Mouse (Mus musculus) forebrain, embryonic 13.5 days (tissue): Measurements from ENCODE around the gene Ip6k1. TPM values are rescaled to one million over a fixed set of nuclear protein-coding genes. Genes with fewer than 3 reads are reported as not detected.

Source experiments
- ATAC-seq: fragments of 200-750 bp; cut with Nextera tagmentation; 2 replicates; pipeline ENCODE4 v1.8.0; 2017
- H3K27ac ChIP-seq: fragments of 300-500 bp; sonication (generic); 2 replicates; pipeline ENCODE4 v1.5.1; 2015; ENCODE audit warnings: inconsistent platforms, mild to moderate bottlenecking, moderate library complexity
- H3K27me3 ChIP-seq: fragments of 300-500 bp; sonication (generic); 2 replicates; pipeline ENCODE4 v1.6.1; 2015; ENCODE audit warnings: mild to moderate bottlenecking, inconsistent platforms
- H3K36me3 ChIP-seq: fragments of 300-500 bp; sonication (generic); 2 replicates; pipeline ENCODE4 v1.6.1; 2015; ENCODE audit warnings: mild to moderate bottlenecking, inconsistent platforms; ENCODE audit not compliant: poor library complexity, severe bottlenecking
- H3K4me1 ChIP-seq: fragments of 300-500 bp; sonication (generic); 2 replicates; pipeline ENCODE4 v1.6.1; 2015; ENCODE audit warnings: inconsistent platforms
- H3K4me2 ChIP-seq: fragments of 300-500 bp; sonication (generic); 2 replicates; pipeline ENCODE4 v1.6.1; 2015; ENCODE audit warnings: inconsistent platforms, mild to moderate bottlenecking, moderate library complexity
- H3K4me3 ChIP-seq: fragments of 300-500 bp; sonication (generic); 2 replicates; pipeline ENCODE4 v1.5.1; 2015; ENCODE audit warnings: mild to moderate bottlenecking, inconsistent platforms
- H3K9ac ChIP-seq: fragments of 300-500 bp; sonication (generic); 2 replicates; pipeline ENCODE4 v1.6.1; 2015; ENCODE audit warnings: mild to moderate bottlenecking, inconsistent platforms
- H3K9me3 ChIP-seq: fragments of 300-500 bp; sonication (generic); replicated peaks from 2 replicates; pipeline ENCODE4 v1.6.1; 2016; ENCODE audit warnings: inconsistent platforms
- WGBS: fragments of 180-500 bp; shearing (Covaris S2); methylation state at CpG from one replicate; pipeline ENCODE4 v1.1.7; 2015; 5-methylcytosine and 5-hydroxymethylcytosine counted together
- polyA plus RNA-seq: library from polyadenylated mRNA; unstranded; fragments of >200 nt; fragmentation: Nextera tagmentation; extraction: Ambion mirVana; gene quantifications from 2 replicates; pipeline ENCODE4 v1.2.1, GENCODE M21; 2015

The Ip6k1 gene
- polyA plus RNA-seq, 1 experiment from 2014 or later = 73.6 TPM

DNA sequence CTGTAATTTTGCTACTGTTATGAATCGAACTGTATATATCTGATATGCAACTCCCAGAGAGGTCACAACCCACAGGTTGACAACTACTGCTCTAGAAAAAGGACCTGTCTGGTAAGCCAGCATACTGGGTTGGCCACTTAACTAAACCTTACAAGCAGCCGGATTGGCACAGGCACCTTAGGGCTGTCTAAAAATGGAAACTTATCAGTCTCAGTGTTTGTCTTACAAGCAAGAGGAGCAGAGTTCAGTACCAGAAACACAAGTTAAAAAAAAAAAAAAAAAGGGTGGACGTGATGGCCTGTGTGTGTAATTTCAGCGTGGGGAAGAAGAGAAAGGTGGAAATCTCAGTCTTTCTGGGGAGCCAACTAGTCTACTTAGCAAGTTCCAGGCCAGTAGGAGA lies 69.5 kb downstream of the Ip6k1 start:
- H3K36me3 ChIP-seq = peaks cover 44% of the 10 kb centered on the region
- 90% methylated on average over 4 of the region's 4 CpGs for WGBS
- ATAC-seq = no peak
- H3K4me2 ChIP-seq = no peak overlapping the region
- H3K27ac ChIP-seq = no peak overlapping the region
- H3K9me3 ChIP-seq = no peaks in the 10 kb centered on the region
- H3K9ac ChIP-seq = no peak overlapping the region
- no peaks in the 10 kb centered on the region for H3K27me3 ChIP-seq
- no peak overlapping the region for H3K4me3 ChIP-seq
- no peaks in the 10 kb centered on the region for H3K4me1 ChIP-seq

- H3K27ac ChIP-seq = no peak overlapping the region
- no peak overlapping the region for H3K4me2 ChIP-seq
- 0 out of 2 replicates have a peak overlapping the region, but pooled peaks have one; percentile 18 for H3K9ac ChIP-seq
- ATAC-seq = no peak
- H3K9me3 ChIP-seq = no peaks in the 10 kb centered on the region
- H3K4me1 ChIP-seq = no peaks in the 10 kb centered on the region
- 53% methylated on average over 9 of the region's 9 CpGs for WGBS
- no peak overlapping the region for H3K4me3 ChIP-seq
- peaks cover 39% of the 10 kb centered on the region for H3K36me3 ChIP-seq
- H3K27me3 ChIP-seq = no peaks in the 10 kb centered on the region
Measured at GRCm38 (mm10) chr9:108072481-108072924, 70.2 kb downstream of the Ip6k1 start.

DNA sequence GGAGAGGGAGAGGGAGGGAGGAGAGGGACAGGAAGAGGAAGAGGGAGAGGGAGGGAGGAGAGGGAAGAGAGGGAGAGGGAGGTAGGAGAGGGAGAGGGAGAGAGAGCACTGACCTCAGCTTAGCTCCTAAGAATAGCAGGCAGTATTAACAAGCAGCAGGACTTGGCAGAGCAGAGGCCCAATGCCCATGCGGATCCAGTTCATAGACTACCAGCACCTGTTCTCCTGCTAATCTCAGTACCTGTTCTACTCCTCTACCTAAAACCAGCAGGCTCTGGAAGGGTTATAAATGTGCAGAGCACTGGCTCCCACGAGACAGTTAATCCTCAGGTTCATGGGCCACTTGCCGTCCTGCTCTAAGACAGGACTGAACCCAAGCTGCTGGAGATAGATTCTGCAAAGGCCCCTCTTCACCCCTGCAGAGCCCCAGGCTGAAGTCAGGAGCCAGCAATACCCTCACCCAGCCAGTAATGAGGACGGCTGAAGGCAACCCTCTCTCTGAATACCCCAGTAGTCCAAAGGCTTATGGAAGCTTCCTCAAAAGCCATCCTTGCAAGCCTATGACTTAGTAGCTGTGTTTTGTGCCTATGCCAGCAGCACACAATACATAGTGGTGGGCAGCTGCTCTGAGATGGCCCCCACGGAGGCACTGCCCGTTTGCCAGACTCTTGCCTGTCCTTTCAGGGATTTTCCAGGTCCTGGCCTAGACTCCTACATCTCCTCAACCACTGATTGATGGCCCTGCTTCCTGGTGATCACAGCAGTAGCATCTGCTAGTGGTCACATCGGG lies 71.0 kb downstream of the Ip6k1 start:
- WGBS = 60% methylated on average over 7 of the region's 7 CpGs
- Histone ChIP-seq H3K9ac (0 out of 2 replicates have a peak overlapping the region, but pooled peaks have one; percentile 23), H3K4me3 (no peak overlapping the region), H3K4me2 (no peak overlapping the region), H3K36me3 (peaks cover 39% of the 10 kb centered on the region), H3K4me1 (peaks cover 7% of the 10 kb centered on the region), H3K27ac (no peak overlapping the region; the same call in 1 of the 2 replicates), H3K9me3 (no peaks in the 10 kb centered on the region), H3K27me3 (no peaks in the 10 kb centered on the region)
- no peak for ATAC-seq

- peaks cover 16% of the 10 kb centered on the region for H3K36me3 ChIP-seq
- peak within 1 kb of the TSS; percentile 92 for H3K4me2 ChIP-seq
- H3K27me3 ChIP-seq = peaks cover 39% of the 10 kb centered on the region
- H3K27ac ChIP-seq = no peak within 1 kb of the TSS
- no peak for ATAC-seq
- peaks cover 18% of the 10 kb centered on the region for H3K4me1 ChIP-seq
- H3K4me3 ChIP-seq = peak within 1 kb of the TSS; percentile 68
- H3K9ac ChIP-seq = peak within 1 kb of the TSS; percentile 87
- H3K9me3 ChIP-seq = no peaks in the 10 kb centered on the region
- 78% methylated on average over 5 of the region's 5 CpGs for WGBS
Measured at GRCm38 (mm10) chr9:108080168-108080567, 77.9 kb downstream of the Ip6k1 start, which contains the start of gene Mst1. TSS of gene Mst1 (plus strand) at chr9:108080436.

- Histone ChIP-seq H3K4me3 (no peak overlapping the region), H3K27me3 (peaks cover 39% of the 10 kb centered on the region), H3K9ac (no peak overlapping the region), H3K27ac (no peak overlapping the region), H3K4me2 (peak overlapping the region; percentile 27; the same call in 1 of the 2 replicates), H3K36me3 (peaks cover 40% of the 10 kb centered on the region), H3K9me3 (no peaks in the 10 kb centered on the region), H3K4me1 (peaks cover 18% of the 10 kb centered on the region)
- WGBS = 8% methylated on average over 19 of the region's 19 CpGs
- ATAC-seq = no peak
Measured at GRCm38 (mm10) chr9:108082549-108082948, 80.2 kb downstream of the Ip6k1 start.

GRCm38 (mm10) chr9:108082988-108083431 lies 80.7 kb downstream of the Ip6k1 start, which contains the start of gene Rnf123:
TSS of gene Rnf123 (minus strand) at chr9:108083346.
- Histone ChIP-seq H3K9me3 (no peaks in the 10 kb centered on the region), H3K4me2 (peak within 1 kb of the TSS; percentile 27; the same call in 1 of the 2 replicates), H3K27ac (no peak within 1 kb of the TSS), H3K4me1 (peaks cover 14% of the 10 kb centered on the region), H3K9ac (no peak within 1 kb of the TSS), H3K27me3 (peaks cover 39% of the 10 kb centered on the region), H3K4me3 (no peak within 1 kb of the TSS), H3K36me3 (peaks cover 44% of the 10 kb centered on the region)
- 32% methylated on average over 12 of the region's 12 CpGs for WGBS
- no peak for ATAC-seq

- 85% methylated on average over 6 of the region's 6 CpGs for WGBS
- H3K9me3 ChIP-seq = no peaks in the 10 kb centered on the region
- no peak for ATAC-seq
- H3K9ac ChIP-seq = no peak overlapping the region
- H3K4me2 ChIP-seq = no peak overlapping the region
- no peak overlapping the region for H3K27ac ChIP-seq
- H3K4me3 ChIP-seq = no peak overlapping the region
- peaks cover 9% of the 10 kb centered on the region for H3K4me1 ChIP-seq
- peaks cover 50% of the 10 kb centered on the region for H3K36me3 ChIP-seq
- H3K27me3 ChIP-seq = peaks cover 39% of the 10 kb centered on the region
Measured at GRCm38 (mm10) chr9:108083561-108083960, 81.3 kb downstream of the Ip6k1 start.

DNA sequence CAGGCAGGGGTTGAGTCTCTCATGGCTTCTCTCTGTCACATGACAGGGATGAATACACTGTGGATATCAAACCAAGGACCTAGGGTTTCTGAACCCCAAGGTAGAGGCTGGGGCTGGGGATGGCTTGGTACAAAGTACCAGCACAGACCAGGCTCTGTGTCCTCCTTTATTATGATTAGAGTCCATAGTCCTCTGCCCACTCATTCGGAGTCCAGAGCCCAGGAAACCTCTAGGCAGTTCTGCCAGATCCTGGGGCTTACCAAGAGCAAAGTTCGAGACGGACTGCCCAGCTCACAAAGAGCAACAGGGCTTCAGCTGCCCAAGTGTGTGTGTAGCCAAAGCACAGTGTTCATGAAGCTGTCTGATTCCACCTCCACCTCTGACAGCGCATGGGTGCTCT lies 83.0 kb downstream of the Ip6k1 start:
- no peak overlapping the region for H3K4me2 ChIP-seq
- H3K9ac ChIP-seq = no peak overlapping the region
- H3K4me1 ChIP-seq = no peaks in the 10 kb centered on the region; the same call in 1 of the 2 replicates
- peaks cover 67% of the 10 kb centered on the region for H3K36me3 ChIP-seq
- no peak for ATAC-seq
- peaks cover 39% of the 10 kb centered on the region for H3K27me3 ChIP-seq
- WGBS = 92% methylated on average over 4 of the region's 4 CpGs
- H3K4me3 ChIP-seq = no peak overlapping the region
- H3K9me3 ChIP-seq = no peaks in the 10 kb centered on the region
- H3K27ac ChIP-seq = no peak overlapping the region

DNA sequence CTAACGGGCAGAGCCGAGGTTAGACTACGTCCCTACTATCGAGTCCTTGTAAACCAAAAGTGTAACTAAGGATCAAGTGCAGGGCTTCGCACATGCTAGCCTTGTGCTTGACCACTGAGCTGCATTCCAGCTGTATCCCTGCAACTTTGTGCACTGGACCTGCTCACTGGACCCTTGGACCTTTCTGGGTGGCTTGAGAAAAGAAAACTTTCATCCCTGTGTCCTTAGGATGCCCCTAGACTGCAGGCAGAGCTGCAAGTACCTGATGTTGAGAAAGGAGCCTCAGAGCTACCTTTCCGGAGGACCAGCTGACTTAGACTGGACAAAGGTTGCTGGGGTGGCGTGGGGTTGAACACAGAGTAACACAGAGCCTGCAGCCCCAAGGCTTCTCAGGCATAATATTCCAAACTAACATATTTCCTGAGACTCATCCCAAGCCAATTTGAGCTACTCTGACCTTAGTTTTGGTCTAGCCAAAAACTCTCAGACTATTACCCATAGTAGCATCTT lies 88.4 kb downstream of the Ip6k1 start:
- no peak for ATAC-seq
- Histone ChIP-seq H3K9ac (no peak overlapping the region), H3K9me3 (no peaks in the 10 kb centered on the region), H3K4me1 (peaks cover 23% of the 10 kb centered on the region), H3K4me2 (no peak overlapping the region), H3K4me3 (no peak overlapping the region), H3K27me3 (no peaks in the 10 kb centered on the region), H3K36me3 (peaks cover 75% of the 10 kb centered on the region), H3K27ac (no peak overlapping the region)
- 98% methylated on average over 7 of the region's 7 CpGs for WGBS

DNA sequence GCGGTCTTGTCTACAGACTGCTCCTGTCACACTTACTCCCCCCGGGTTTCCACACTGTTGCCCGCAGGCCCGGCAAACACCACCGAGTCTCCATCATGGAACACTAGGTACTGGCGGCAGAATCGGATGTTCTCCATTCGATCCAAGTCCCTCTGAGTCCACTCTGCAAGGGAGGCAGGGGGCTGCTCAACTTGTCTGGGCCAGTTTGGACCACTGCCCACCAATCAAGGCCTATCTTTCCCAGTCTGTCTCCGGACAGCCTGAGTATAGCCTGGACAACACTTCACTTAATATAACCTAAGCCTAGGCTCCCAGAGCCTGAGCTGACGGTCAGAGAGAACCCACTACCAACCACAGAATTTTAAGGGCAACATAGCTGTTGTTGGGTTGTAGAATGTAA lies 91.3 kb downstream of the Ip6k1 start:
- peaks cover 25% of the 10 kb centered on the region for H3K4me1 ChIP-seq
- peak overlapping the region; percentile 98 for H3K4me2 ChIP-seq
- 74% methylated on average over 10 of the region's 10 CpGs for WGBS
- peak overlapping the region; percentile 55 for H3K27ac ChIP-seq
- no peak for ATAC-seq
- H3K27me3 ChIP-seq = no peaks in the 10 kb centered on the region
- peak overlapping the region; percentile 64 for H3K4me3 ChIP-seq
- H3K9me3 ChIP-seq = no peaks in the 10 kb centered on the region
- H3K9ac ChIP-seq = peak overlapping the region; percentile 77; the same call in 1 of the 2 replicates
- peaks cover 49% of the 10 kb centered on the region for H3K36me3 ChIP-seq

- WGBS = 2% methylated on average over 49 of the region's 52 CpGs
- peak; percentile 95 for ATAC-seq
- peak within 1 kb of the TSS; percentile 98 for H3K4me2 ChIP-seq
- H3K27me3 ChIP-seq = no peaks in the 10 kb centered on the region
- H3K4me1 ChIP-seq = peaks cover 25% of the 10 kb centered on the region
- peak within 1 kb of the TSS; percentile 55 for H3K27ac ChIP-seq
- H3K9ac ChIP-seq = peak within 1 kb of the TSS; percentile 77
- no peaks in the 10 kb centered on the region for H3K9me3 ChIP-seq
- peaks cover 47% of the 10 kb centered on the region for H3K36me3 ChIP-seq
- peak within 1 kb of the TSS; percentile 64 for H3K4me3 ChIP-seq
Measured at GRCm38 (mm10) chr9:108094184-108094941, 92.1 kb downstream of the Ip6k1 start, which contains the start of gene Apeh. TSS of gene Apeh (minus strand) at chr9:108094606.
